Mouse (Mus musculus) testis, adult 10 weeks (tissue): ENCODE measurements around the gene Adamts18. TPM values are rescaled to one million over a fixed set of nuclear protein-coding genes. Genes with fewer than 3 reads are reported as not detected.

Experiments used
- polyA plus RNA-seq: library from polyadenylated mRNA; stranded (reverse); fragments of 350-450 nt; fragmentation: Illumina TruSeq; extraction: RNeasy Lipid Tissue Mini Kit (QIAGEN cat#74804); gene quantifications from one replicate; pipeline ENCODE4 v1.2.3, GENCODE M21; 2014; ENCODE audit warnings: low read depth, low replicate concordance

Adamts18 gene
- polyA plus RNA-seq = 0.28 TPM

DNA sequence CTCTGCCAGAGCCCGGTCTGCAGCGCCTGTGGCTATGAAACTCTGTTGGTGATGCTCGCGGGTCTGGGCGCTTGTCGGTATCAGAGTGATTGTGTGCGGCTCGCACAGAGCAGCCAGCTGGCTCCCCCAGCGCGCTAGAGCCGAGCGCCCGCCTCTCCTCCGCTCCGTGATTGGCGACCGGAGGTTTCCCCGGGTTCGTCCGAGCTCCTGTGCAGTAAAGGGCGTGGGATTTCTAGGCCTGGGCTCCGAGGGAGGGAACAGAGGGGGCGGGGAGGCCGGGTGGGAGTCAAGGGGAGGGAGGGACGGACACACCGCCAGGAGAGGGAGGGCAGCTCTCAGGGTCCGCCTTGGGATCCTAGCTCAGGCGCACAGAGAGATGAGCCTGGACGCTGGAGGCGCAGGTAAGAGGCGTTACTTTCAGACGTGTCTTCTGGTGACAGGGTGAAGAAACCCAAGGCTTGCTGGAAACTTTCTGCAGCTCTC lies at the start of gene Adamts18:
TSS of gene Adamts18 (minus strand) at position 86 of the 483 bp plus-strand sequence.

Other genes starting within 250 kb of the Adamts18 start
- 3.0 TPM for gene Mon1b, start 213.2 kb downstream of the Adamts18 start, polyA plus RNA-seq
- 7.1 TPM for gene Syce1l, start 205.5 kb downstream of the Adamts18 start, polyA plus RNA-seq